Mouse (Mus musculus) hindbrain, embryonic 13.5 days (tissue): ENCODE results near the gene Dhh. TPM values are rescaled to one million over a fixed set of nuclear protein-coding genes. Genes with fewer than 3 reads are reported as not detected.
"Not testable (repeated sequence)": the region's sequence is repeated elsewhere in the genome, so short reads cannot be mapped to it uniquely, and the experiment has no call there.

Experiments used
- ATAC-seq: fragments of 200-750 bp; cut with Nextera tagmentation; 2 replicates; pipeline ENCODE4 v1.8.0; 2017; ENCODE audit warnings: moderate TSS enrichment; ENCODE audit not compliant: low FRiP score
- H3K27ac ChIP-seq: fragments of 300-500 bp; sonication (generic); 2 replicates; pipeline ENCODE4 v1.5.1; 2015; ENCODE audit warnings: inconsistent platforms, mild to moderate bottlenecking, moderate library complexity
- H3K27me3 ChIP-seq: fragments of 300-500 bp; sonication (generic); 2 replicates; pipeline ENCODE4 v1.6.1; 2015; ENCODE audit warnings: mild to moderate bottlenecking, inconsistent platforms
- H3K36me3 ChIP-seq: fragments of 300-500 bp; sonication (generic); 2 replicates; pipeline ENCODE4 v1.6.1; 2015; ENCODE audit warnings: mild to moderate bottlenecking, inconsistent platforms
- H3K4me1 ChIP-seq: fragments of 300-500 bp; sonication (generic); replicated peaks from 2 replicates; pipeline ENCODE4 v1.6.1; 2015; ENCODE audit warnings: inconsistent platforms
- H3K4me2 ChIP-seq: fragments of 300-500 bp; sonication (generic); 2 replicates; pipeline ENCODE4 v1.6.1; 2015; ENCODE audit warnings: inconsistent platforms, mild to moderate bottlenecking, moderate library complexity
- H3K4me3 ChIP-seq: fragments of 300-500 bp; sonication (generic); 2 replicates; pipeline ENCODE4 v1.5.1; 2015; ENCODE audit warnings: mild to moderate bottlenecking, inconsistent platforms
- H3K9ac ChIP-seq: fragments of 300-500 bp; sonication (generic); 2 replicates; pipeline ENCODE4 v1.6.1; 2015; ENCODE audit warnings: mild to moderate bottlenecking, inconsistent platforms
- H3K9me3 ChIP-seq: fragments of 300-500 bp; sonication (generic); 2 replicates; pipeline ENCODE4 v1.6.1; 2016; ENCODE audit warnings: inconsistent platforms
- WGBS: fragments of 180-500 bp; shearing (Covaris S2); methylation state at CpG from one replicate; pipeline ENCODE4 v1.1.7; 2015; 5-methylcytosine and 5-hydroxymethylcytosine counted together
- polyA plus RNA-seq: library from polyadenylated mRNA; unstranded; fragments of >200 nt; fragmentation: Nextera tagmentation; extraction: Ambion mirVana; gene quantifications from 2 replicates; pipeline ENCODE4 v1.2.1, GENCODE M21; 2015

The Dhh gene
- 1.7 and 2.2 TPM in 2 replicates for polyA plus RNA-seq

GRCm38 (mm10) chr15:98897928-98898800, at the start of gene Dhh:
Gene Dhh, minus strand, starts transcription at chr15:98898540.
- peaks cover 43% of the 10 kb centered on the region for H3K4me1 ChIP-seq
- H3K4me2 ChIP-seq: peak within 1 kb of the TSS; percentile 44
- H3K27ac ChIP-seq: no peak within 1 kb of the TSS
- H3K36me3 ChIP-seq: peaks cover 9% of the 10 kb centered on the region
- under 1% methylated on average over 40 of the region's 41 CpGs for WGBS
- H3K4me3 ChIP-seq: peak within 1 kb of the TSS; percentile 22
- peaks cover 81% of the 10 kb centered on the region for H3K27me3 ChIP-seq
- no peak for ATAC-seq
- H3K9ac ChIP-seq: peak within 1 kb of the TSS; percentile 43; the same call in 1 of the 2 replicates
- no peaks in the 10 kb centered on the region for H3K9me3 ChIP-seq

- WGBS: 24% methylated on average over 3 of the region's 3 CpGs
- H3K9ac ChIP-seq: peak overlapping the region; percentile 84
- no peak for ATAC-seq
- peaks cover 21% of the 10 kb centered on the region for H3K36me3 ChIP-seq
- H3K4me2 ChIP-seq: peak overlapping the region; percentile 74
- peaks cover 27% of the 10 kb centered on the region for H3K4me1 ChIP-seq
- no peaks in the 10 kb centered on the region for H3K27me3 ChIP-seq
- H3K4me3 ChIP-seq: peak overlapping the region; percentile 46; the same call in 1 of the 2 replicates
- H3K9me3 ChIP-seq: no peaks in the 10 kb centered on the region
- peak overlapping the region; percentile 78 for H3K27ac ChIP-seq
Measured at GRCm38 (mm10) chr15:98947884-98948283, 49.5 kb upstream of the Dhh start.

- ATAC-seq: no peak
- no peaks in the 10 kb centered on the region for H3K9me3 ChIP-seq
- peaks cover 7% of the 10 kb centered on the region; the same call in 1 of the 2 replicates for H3K36me3 ChIP-seq
- H3K9ac ChIP-seq: no peak overlapping the region
- H3K4me1 ChIP-seq: peaks cover 15% of the 10 kb centered on the region
- H3K4me2 ChIP-seq: no peak overlapping the region
- H3K27ac ChIP-seq: no peak overlapping the region
- 76% methylated on average over 4 of the region's 4 CpGs for WGBS
- no peak overlapping the region for H3K4me3 ChIP-seq
- no peaks in the 10 kb centered on the region for H3K27me3 ChIP-seq
Measured at GRCm38 (mm10) chr15:98943133-98943532, 44.8 kb upstream of the Dhh start.

GRCm38 (mm10) chr15:98942081-98942480, 43.7 kb upstream of the Dhh start:
- Histone ChIP-seq H3K27ac (no peak overlapping the region), H3K27me3 (no peaks in the 10 kb centered on the region), H3K4me3 (no peak overlapping the region), H3K36me3 (peaks cover 7% of the 10 kb centered on the region; the same call in 1 of the 2 replicates), H3K9ac (no peak overlapping the region), H3K4me1 (peaks cover 6% of the 10 kb centered on the region), H3K9me3 (no peaks in the 10 kb centered on the region), H3K4me2 (no peak overlapping the region)
- no peak for ATAC-seq
- WGBS: 81% methylated on average over 4 of the region's 4 CpGs

- peaks cover 4% of the 10 kb centered on the region; the same call in 1 of the 2 replicates for H3K4me1 ChIP-seq
- no peak overlapping the region for H3K27ac ChIP-seq
- H3K9ac ChIP-seq: no peak overlapping the region
- H3K4me3 ChIP-seq: no peak overlapping the region
- ATAC-seq: no peak
- H3K4me2 ChIP-seq: no peak overlapping the region
- no peaks in the 10 kb centered on the region for H3K27me3 ChIP-seq
- WGBS: 90% methylated on average over 2 of the region's 2 CpGs
- H3K36me3 ChIP-seq: peaks cover 7% of the 10 kb centered on the region; the same call in 1 of the 2 replicates
- H3K9me3 ChIP-seq: no peaks in the 10 kb centered on the region
Measured at GRCm38 (mm10) chr15:98941539-98941938, 43.2 kb upstream of the Dhh start.

- no peak for ATAC-seq
- no peaks in the 10 kb centered on the region for H3K9me3 ChIP-seq
- no peak overlapping the region for H3K27ac ChIP-seq
- H3K4me3 ChIP-seq: no peak overlapping the region
- H3K36me3 ChIP-seq: peaks cover 7% of the 10 kb centered on the region; the same call in 1 of the 2 replicates
- no peak overlapping the region for H3K9ac ChIP-seq
- no peak overlapping the region for H3K4me2 ChIP-seq
- WGBS: 63% methylated on average over 10 of the region's 10 CpGs
- peaks cover 6% of the 10 kb centered on the region for H3K4me1 ChIP-seq
- H3K27me3 ChIP-seq: no peaks in the 10 kb centered on the region
Measured at GRCm38 (mm10) chr15:98940816-98941215, 42.5 kb upstream of the Dhh start.

GRCm38 (mm10) chr15:98934217-98934839, 36.0 kb upstream of the Dhh start, which contains the start of gene Tuba1b:
Gene Tuba1b, minus strand, starts transcription at chr15:98934565.
- H3K36me3 ChIP-seq: peaks cover 13% of the 10 kb centered on the region
- peak; percentile 96 for ATAC-seq
- H3K9ac ChIP-seq: peak within 1 kb of the TSS; percentile 86
- peak within 1 kb of the TSS; percentile 99 for H3K27ac ChIP-seq
- H3K9me3 ChIP-seq: no peaks in the 10 kb centered on the region
- H3K4me3 ChIP-seq: peak within 1 kb of the TSS; percentile 71
- H3K4me1 ChIP-seq: peaks cover 23% of the 10 kb centered on the region
- no peaks in the 10 kb centered on the region for H3K27me3 ChIP-seq
- WGBS: 1% methylated on average over 51 of the region's 58 CpGs
- H3K4me2 ChIP-seq: peak within 1 kb of the TSS; percentile 92

GRCm38 (mm10) chr15:98933833-98934216, 35.5 kb upstream of the Dhh start:
- peak overlapping the region; percentile 99 for H3K27ac ChIP-seq
- H3K4me3 ChIP-seq: peak overlapping the region; percentile 71
- peak overlapping the region; percentile 86 for H3K9ac ChIP-seq
- under 1% methylated on average over 35 of the region's 35 CpGs for WGBS
- no peaks in the 10 kb centered on the region for H3K9me3 ChIP-seq
- no peaks in the 10 kb centered on the region for H3K27me3 ChIP-seq
- ATAC-seq: peak; percentile 90
- H3K4me1 ChIP-seq: peaks cover 23% of the 10 kb centered on the region
- H3K36me3 ChIP-seq: peaks cover 13% of the 10 kb centered on the region
- peak overlapping the region; percentile 92 for H3K4me2 ChIP-seq

- peak overlapping the region; percentile 92 for H3K4me2 ChIP-seq
- not testable (repeated sequence) for H3K27me3 ChIP-seq, H3K9me3 ChIP-seq
- peak overlapping the region; percentile 99 for H3K27ac ChIP-seq
- ATAC-seq: peak; percentile 12; the same call in 1 of the 2 replicates
- peak overlapping the region; percentile 71 for H3K4me3 ChIP-seq
- H3K36me3 ChIP-seq: peaks cover 13% of the 10 kb centered on the region
- H3K9ac ChIP-seq: peak overlapping the region; percentile 86
- WGBS: 14% methylated on average over 8 of the region's 9 CpGs
- H3K4me1 ChIP-seq: peaks cover 26% of the 10 kb centered on the region
Measured at GRCm38 (mm10) chr15:98933004-98933671, 34.8 kb upstream of the Dhh start.

- Histone ChIP-seq H3K4me2 (no peak overlapping the region), H3K27ac (no peak overlapping the region), H3K27me3 (no peaks in the 10 kb centered on the region), H3K36me3 (peaks cover 13% of the 10 kb centered on the region), H3K4me3 (no peak overlapping the region), H3K9ac (no peak overlapping the region), H3K9me3 (no peaks in the 10 kb centered on the region), H3K4me1 (peaks cover 25% of the 10 kb centered on the region)
- WGBS: 75% methylated on average over 3 of the region's 3 CpGs
- ATAC-seq: no peak
Measured at GRCm38 (mm10) chr15:98930998-98931397, 32.7 kb upstream of the Dhh start.

GRCm38 (mm10) chr15:98930017-98930734, 31.8 kb upstream of the Dhh start:
- Histone ChIP-seq H3K9me3 (no peaks in the 10 kb centered on the region), H3K4me2 (no peak overlapping the region), H3K36me3 (peaks cover 13% of the 10 kb centered on the region), H3K27ac (no peak overlapping the region), H3K4me1 (peaks cover 17% of the 10 kb centered on the region), H3K9ac (no peak overlapping the region), H3K27me3 (no peaks in the 10 kb centered on the region), H3K4me3 (no peak overlapping the region)
- no peak for ATAC-seq
- WGBS: 61% methylated on average over 8 of the region's 8 CpGs
